Mouse (Mus musculus): ENCODE measurements around the gene Hoxc11. TPM values are rescaled to one million over a fixed set of nuclear protein-coding genes. Genes with fewer than 3 reads are reported as not detected.

Hoxc11 gene
- total RNA-seq, 2 experiments from 2014 or later = not detected

- intact Hi-C loops (cut with DNase I) = no loop called here
- no peak for DNase-seq (ENCODE audit: low spot score)
Observed at GRCm38 (mm10) chr15:102936279-102936972, 17.8 kb upstream of the Hoxc11 start, which contains the start of gene Hoxc12. Hoxc12 (plus strand) TSS chr15:102936757.

GRCm38 (mm10) chr15:102937036-102937666 lies 17.1 kb upstream of the Hoxc11 start:
- DNase-seq (ENCODE audit: low spot score) = no peak
- intact Hi-C loops (cut with DNase I) = no loop called here

- DNase-seq (ENCODE audit: low spot score) = no peak
- intact Hi-C loops (cut with DNase I) = no loop called here
Observed at GRCm38 (mm10) chr15:102939256-102940155, 14.7 kb upstream of the Hoxc11 start.

GRCm38 (mm10) chr15:102942739-102943467 lies 11.3 kb upstream of the Hoxc11 start:
- intact Hi-C loops (cut with DNase I) = no loop called here
- no peak for DNase-seq (ENCODE audit: low spot score)

GRCm38 (mm10) chr15:102943468-102943813 lies 10.8 kb upstream of the Hoxc11 start:
- intact Hi-C loops (cut with DNase I) = no loop called here
- no peak for DNase-seq (ENCODE audit: low spot score)

- intact Hi-C loops (cut with DNase I) = no loop called here
- no peak for DNase-seq (ENCODE audit: low spot score)
Observed at GRCm38 (mm10) chr15:102945185-102946077, 8.8 kb upstream of the Hoxc11 start.

GRCm38 (mm10) chr15:102947276-102947675 lies 7.0 kb upstream of the Hoxc11 start:
- intact Hi-C loops (cut with DNase I) = no loop called here
- no peak for DNase-seq (ENCODE audit: low spot score)

GRCm38 (mm10) chr15:102948842-102949241 lies 5.4 kb upstream of the Hoxc11 start:
- intact Hi-C loops (cut with DNase I) = no loop called here
- DNase-seq (ENCODE audit: low spot score) = no peak

- DNase-seq (ENCODE audit: low spot score) = no peak
- intact Hi-C loops (cut with DNase I) = loop anchor here (10.0 kb wide), 1 partner anchor 255 kb away; no protein-coding TSS in a partner anchor
Observed at GRCm38 (mm10) chr15:102949696-102950095, 4.5 kb upstream of the Hoxc11 start.

GRCm38 (mm10) chr15:102950877-102951276 lies 3.4 kb upstream of the Hoxc11 start:
- DNase-seq (ENCODE audit: low spot score) = no peak
- intact Hi-C loops (cut with DNase I) = loop anchor here (10.0 kb wide), 1 partner anchor 256 kb away; no protein-coding TSS in a partner anchor

- DNase-seq (ENCODE audit: low spot score) = no peak
- intact Hi-C loops (cut with DNase I) = loop anchor here (10.0 kb wide), 1 partner anchor 259 kb away; no protein-coding TSS in a partner anchor
Observed at GRCm38 (mm10) chr15:102953561-102953960, 666 bp upstream of the Hoxc11 start.

- intact Hi-C loops (cut with DNase I) = loop anchor here (10.0 kb wide), 1 partner anchor 260 kb away; no protein-coding TSS in a partner anchor
- DNase-seq (ENCODE audit: low spot score) = no peak
Observed at GRCm38 (mm10) chr15:102955007-102955382, 768 bp downstream of the Hoxc11 start.

GRCm38 (mm10) chr15:102955833-102956640 lies 1.8 kb downstream of the Hoxc11 start:
- no peak for DNase-seq (ENCODE audit: low spot score)
- intact Hi-C loops (cut with DNase I) = loop anchor here (10.0 kb wide), 1 partner anchor 261 kb away; no protein-coding TSS in a partner anchor

GRCm38 (mm10) chr15:102956906-102957305 lies 2.7 kb downstream of the Hoxc11 start:
- intact Hi-C loops (cut with DNase I) = loop anchor here (10.0 kb wide), 1 partner anchor 262 kb away; no protein-coding TSS in a partner anchor

GRCm38 (mm10) chr15:102959663-102960191 lies 5.5 kb downstream of the Hoxc11 start:
- intact Hi-C loops (cut with DNase I) = loop anchor here (10.0 kb wide), 1 partner anchor 265 kb away; no protein-coding TSS in a partner anchor
- no peak for DNase-seq (ENCODE audit: low spot score)

More at GRCm38 (mm10) chr15:102956906-102957305, 2.7 kb downstream of the Hoxc11 start:
- DNase-seq (ENCODE audit: low spot score) = no peak

- no peak for DNase-seq (ENCODE audit: low spot score)
- intact Hi-C loops (cut with DNase I) = no loop called here
Observed at GRCm38 (mm10) chr15:102961728-102962127, 7.5 kb downstream of the Hoxc11 start.

- intact Hi-C loops (cut with DNase I) = no loop called here
- no peak for DNase-seq (ENCODE audit: low spot score)
Observed at GRCm38 (mm10) chr15:102962492-102962891, 8.3 kb downstream of the Hoxc11 start.

Measured in heart, postnatal 25 days (tissue).